Mouse (Mus musculus): ENCODE measurements around the gene Gba. TPM values are rescaled to one million over a fixed set of nuclear protein-coding genes. Genes with fewer than 3 reads are reported as not detected.
"Not testable (repeated sequence)": the region's sequence is repeated elsewhere in the genome, so short reads cannot be mapped to it uniquely, and the experiment has no call there.

The Gba gene
- polyA plus RNA-seq, 1 experiment from 2014 or later: 30.7 TPM

- DNase-seq (ENCODE audit: low spot score) (peak; percentile 64), ATAC-seq (ENCODE audit: insufficient number of reproducible peaks, low FRiP score, low TSS enrichment, low read depth) (no peak)
- Histone ChIP-seq H3K4me2 (ENCODE audit: low read depth, severe bottlenecking) (peak within 1 kb of the TSS; percentile 75), H3K4me1 (ENCODE audit: control insufficient read depth, insufficient read depth, low read length) (peaks cover 7% of the 10 kb centered on the region), H3K27ac (replicated peaks; ENCODE audit: low read depth, low read length) (peak within 1 kb of the TSS; percentile 98), H3K4me3 (ENCODE audit: low read depth, low read length) (peak within 1 kb of the TSS; percentile 73), H3K9me3 (ENCODE audit: control insufficient read depth, low read length) (no peaks in the 10 kb centered on the region), H3K27me3 (ENCODE audit: control insufficient read depth, insufficient read depth, low read length) (no peaks in the 10 kb centered on the region), H3K9ac (ENCODE audit: low read length) (peak within 1 kb of the TSS; percentile 74), H3K36me3 (ENCODE audit: control insufficient read depth, insufficient read depth, low read length) (peaks cover 3% of the 10 kb centered on the region; the same call in 1 of the 2 replicates)
- under 1% methylated on average over 17 of the region's 19 CpGs for WGBS
Measured at GRCm38 (mm10) chr3:89214681-89215411, 12.1 kb downstream of the Gba start, which contains the start of gene Thbs3. Gene Thbs3, plus strand, starts transcription at chr3:89215180.

- 0% methylated on average over 6 of the region's 6 CpGs for whole genome bisulfite sequencing
- peaks cover 7% of the 10 kb centered on the region for H3K4me1 ChIP-seq (ENCODE audit: control insufficient read depth, insufficient read depth, low read length)
Measured at GRCm38 (mm10) chr3:89215853-89216252, 13.1 kb downstream of the Gba start.

DNA sequence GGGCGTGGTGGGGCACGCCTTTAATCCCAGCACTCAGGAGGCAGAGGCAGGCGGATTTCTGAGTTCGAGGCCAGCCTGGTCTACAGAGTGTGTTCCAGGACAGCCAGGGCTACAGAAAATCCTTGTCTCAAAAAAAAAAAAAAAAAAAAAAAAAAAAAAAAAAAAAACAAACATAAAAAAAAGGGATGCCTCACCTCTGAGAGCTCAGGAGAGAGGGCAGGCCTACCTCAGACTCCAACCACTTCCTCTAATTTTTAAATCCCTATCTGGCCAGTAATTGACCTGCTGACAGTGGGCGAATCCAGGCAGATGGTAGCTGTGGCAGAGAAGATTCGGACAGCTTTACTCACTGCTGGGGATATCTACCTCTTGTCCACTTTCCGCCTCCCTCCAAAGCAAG is 13.7 kb downstream of the Gba start:
- 74% methylated on average over 7 of the region's 7 CpGs for whole genome bisulfite sequencing
- not testable (repeated sequence) for H3K36me3 ChIP-seq (ENCODE audit: control insufficient read depth, insufficient read depth, low read length); H3K27me3 ChIP-seq (ENCODE audit: control insufficient read depth, insufficient read depth, low read length); H3K9me3 ChIP-seq (ENCODE audit: control insufficient read depth, low read length); DNase-seq (ENCODE audit: low spot score); H3K27ac ChIP-seq (replicated peaks; ENCODE audit: low read depth, low read length); ATAC-seq (ENCODE audit: insufficient number of reproducible peaks, low FRiP score, low TSS enrichment, low read depth); H3K9ac ChIP-seq (ENCODE audit: low read length); H3K4me1 ChIP-seq (ENCODE audit: control insufficient read depth, insufficient read depth, low read length); H3K4me3 ChIP-seq (ENCODE audit: low read depth, low read length); H3K4me2 ChIP-seq (ENCODE audit: low read depth, severe bottlenecking)

More at GRCm38 (mm10) chr3:89215853-89216252, 13.1 kb downstream of the Gba start:
- H3K36me3 ChIP-seq (ENCODE audit: control insufficient read depth, insufficient read depth, low read length): no peaks in the 10 kb centered on the region; the same call in 1 of the 2 replicates
- H3K27ac ChIP-seq (replicated peaks; ENCODE audit: low read depth, low read length): no peak overlapping the region
- ATAC-seq (ENCODE audit: insufficient number of reproducible peaks, low FRiP score, low TSS enrichment, low read depth) (0 out of 2 replicates have a peak, but pooled peaks have one; percentile 28), DNase-seq (ENCODE audit: low spot score) (peak; percentile 93)
- peak overlapping the region; percentile 73 for H3K4me3 ChIP-seq (ENCODE audit: low read depth, low read length)
- no peaks in the 10 kb centered on the region for H3K27me3 ChIP-seq (ENCODE audit: control insufficient read depth, insufficient read depth, low read length)
- no peaks in the 10 kb centered on the region for H3K9me3 ChIP-seq (ENCODE audit: control insufficient read depth, low read length)
- peak overlapping the region; percentile 69 for H3K9ac ChIP-seq (ENCODE audit: low read length)
- peak overlapping the region; percentile 75 for H3K4me2 ChIP-seq (ENCODE audit: low read depth, severe bottlenecking)

DNA sequence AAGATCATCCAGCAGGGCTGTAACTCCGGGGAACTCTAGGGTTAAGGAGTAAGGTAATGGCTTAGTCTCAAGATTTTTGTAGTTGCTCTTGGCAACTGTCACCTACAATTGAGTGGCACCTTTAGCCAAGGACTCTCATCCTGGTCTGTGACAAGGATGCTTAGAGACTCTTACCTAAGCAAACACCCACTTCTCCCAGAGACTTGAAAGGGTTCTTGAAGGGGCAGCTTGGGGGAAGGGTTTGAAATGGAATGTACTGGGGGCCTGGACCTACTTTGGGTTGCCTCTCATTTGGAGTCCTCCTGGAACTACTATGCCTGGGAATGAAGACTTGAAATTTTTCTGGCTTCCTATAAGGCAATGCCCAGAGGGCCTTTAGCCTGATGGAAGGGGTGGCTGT is 15.5 kb downstream of the Gba start:
- Histone ChIP-seq H3K9me3 (ENCODE audit: control insufficient read depth, low read length) (no peaks in the 10 kb centered on the region), H3K4me3 (ENCODE audit: low read depth, low read length) (no peak overlapping the region), H3K9ac (ENCODE audit: low read length) (no peak overlapping the region), H3K36me3 (ENCODE audit: control insufficient read depth, insufficient read depth, low read length) (no peaks in the 10 kb centered on the region), H3K4me2 (ENCODE audit: low read depth, severe bottlenecking) (no peak overlapping the region), H3K4me1 (ENCODE audit: control insufficient read depth, insufficient read depth, low read length) (peaks cover 7% of the 10 kb centered on the region), H3K27ac (replicated peaks; ENCODE audit: low read depth, low read length) (no peak overlapping the region), H3K27me3 (ENCODE audit: control insufficient read depth, insufficient read depth, low read length) (no peaks in the 10 kb centered on the region)
- no peak for ATAC-seq (ENCODE audit: insufficient number of reproducible peaks, low FRiP score, low TSS enrichment, low read depth)
- 86% methylated on average over 1 of the region's 1 CpGs for WGBS
- no peak for DNase-seq (ENCODE audit: low spot score)

- Histone ChIP-seq H3K27me3 (ENCODE audit: control insufficient read depth, insufficient read depth, low read length) (no peaks in the 10 kb centered on the region), H3K27ac (replicated peaks; ENCODE audit: low read depth, low read length) (no peak overlapping the region), H3K4me3 (ENCODE audit: low read depth, low read length) (no peak overlapping the region), H3K9ac (ENCODE audit: low read length) (0 out of 2 replicates have a peak overlapping the region, but pooled peaks have one; percentile 22), H3K9me3 (ENCODE audit: control insufficient read depth, low read length) (no peaks in the 10 kb centered on the region), H3K36me3 (ENCODE audit: control insufficient read depth, insufficient read depth, low read length) (no peaks in the 10 kb centered on the region; the same call in 1 of the 2 replicates), H3K4me2 (ENCODE audit: low read depth, severe bottlenecking) (no peak overlapping the region), H3K4me1 (ENCODE audit: control insufficient read depth, insufficient read depth, low read length) (peaks cover 7% of the 10 kb centered on the region)
- 37% methylated on average over 8 of the region's 8 CpGs for WGBS
- no peak for DNase-seq (ENCODE audit: low spot score)
- ATAC-seq (ENCODE audit: insufficient number of reproducible peaks, low FRiP score, low TSS enrichment, low read depth): no peak
Measured at GRCm38 (mm10) chr3:89219546-89219945, 16.8 kb downstream of the Gba start.

DNA sequence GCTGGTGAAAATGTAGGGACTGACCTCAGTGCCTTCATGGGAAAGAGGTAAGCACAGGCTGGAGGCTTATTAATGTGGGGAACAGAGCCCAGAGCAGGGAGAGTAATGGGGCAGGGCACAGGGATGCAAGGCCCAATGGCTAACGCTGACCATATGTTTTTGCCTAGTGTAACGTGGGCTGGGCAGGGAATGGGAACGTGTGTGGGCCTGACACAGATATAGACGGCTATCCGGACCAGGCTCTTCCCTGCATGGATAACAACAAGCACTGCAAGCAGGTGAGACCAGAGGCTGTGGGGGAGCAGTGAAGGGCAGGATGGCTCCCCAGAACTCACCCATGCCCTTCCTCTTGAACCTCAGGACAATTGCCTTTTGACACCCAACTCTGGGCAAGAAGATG is 18.4 kb downstream of the Gba start:
- Histone ChIP-seq H3K27ac (replicated peaks; ENCODE audit: low read depth, low read length) (no peak overlapping the region), H3K4me1 (ENCODE audit: control insufficient read depth, insufficient read depth, low read length) (peaks cover 10% of the 10 kb centered on the region), H3K36me3 (ENCODE audit: control insufficient read depth, insufficient read depth, low read length) (no peaks in the 10 kb centered on the region; the same call in 1 of the 2 replicates), H3K27me3 (ENCODE audit: control insufficient read depth, insufficient read depth, low read length) (no peaks in the 10 kb centered on the region), H3K9ac (ENCODE audit: low read length) (0 out of 2 replicates have a peak overlapping the region, but pooled peaks have one; percentile 2), H3K4me3 (ENCODE audit: low read depth, low read length) (no peak overlapping the region), H3K4me2 (ENCODE audit: low read depth, severe bottlenecking) (no peak overlapping the region), H3K9me3 (ENCODE audit: control insufficient read depth, low read length) (no peaks in the 10 kb centered on the region)
- WGBS: 45% methylated on average over 5 of the region's 5 CpGs
- no peak for ATAC-seq (ENCODE audit: insufficient number of reproducible peaks, low FRiP score, low TSS enrichment, low read depth)
- DNase-seq (ENCODE audit: low spot score): no peak

GRCm38 (mm10) chr3:89224796-89225195 is 22.1 kb downstream of the Gba start:
- peaks cover 24% of the 10 kb centered on the region for H3K4me1 ChIP-seq (ENCODE audit: control insufficient read depth, insufficient read depth, low read length)
- H3K9me3 ChIP-seq (ENCODE audit: control insufficient read depth, low read length): no peaks in the 10 kb centered on the region
- no peaks in the 10 kb centered on the region; the same call in 1 of the 2 replicates for H3K36me3 ChIP-seq (ENCODE audit: control insufficient read depth, insufficient read depth, low read length)
- WGBS: 84% methylated on average over 11 of the region's 11 CpGs
- no peaks in the 10 kb centered on the region for H3K27me3 ChIP-seq (ENCODE audit: control insufficient read depth, insufficient read depth, low read length)
- H3K27ac ChIP-seq (replicated peaks; ENCODE audit: low read depth, low read length): no peak overlapping the region
- no peak overlapping the region for H3K4me3 ChIP-seq (ENCODE audit: low read depth, low read length)
- no peak overlapping the region for H3K4me2 ChIP-seq (ENCODE audit: low read depth, severe bottlenecking)
- no peak for ATAC-seq (ENCODE audit: insufficient number of reproducible peaks, low FRiP score, low TSS enrichment, low read depth)
- DNase-seq (ENCODE audit: low spot score): no peak
- H3K9ac ChIP-seq (ENCODE audit: low read length): no peak overlapping the region

DNA sequence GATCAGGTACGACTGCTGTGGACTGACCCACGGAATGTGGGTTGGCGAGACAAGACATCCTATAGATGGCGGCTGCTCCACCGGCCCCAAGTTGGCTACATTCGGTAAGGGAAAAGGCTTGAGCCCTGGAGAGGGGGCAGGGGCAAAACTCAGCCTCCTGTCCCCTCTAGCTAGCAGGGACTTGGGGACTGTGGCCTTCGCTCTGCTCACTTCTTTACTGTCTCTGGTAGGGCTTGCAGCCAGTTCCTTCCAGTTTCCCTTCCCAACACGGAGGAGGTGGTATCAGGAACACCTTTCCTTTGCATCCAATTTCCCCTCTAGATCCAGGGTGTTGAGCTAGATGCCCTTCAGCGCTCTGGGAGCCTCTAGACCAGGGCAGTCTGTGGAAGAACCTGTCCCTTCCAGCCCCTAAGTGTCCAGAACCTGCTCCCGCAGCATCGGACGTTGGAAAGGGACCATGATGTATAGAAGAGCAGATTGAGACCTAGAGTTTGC is 22.6 kb downstream of the Gba start:
- WGBS: 65% methylated on average over 12 of the region's 12 CpGs

More for the DNA sequence above, 22.6 kb downstream of the Gba start:
- Histone ChIP-seq H3K4me2 (ENCODE audit: low read depth, severe bottlenecking) (peak overlapping the region; percentile 92; the same call in 1 of the 2 replicates), H3K4me3 (ENCODE audit: low read depth, low read length) (peak overlapping the region; percentile 44; the same call in 1 of the 2 replicates), H3K9me3 (ENCODE audit: control insufficient read depth, low read length) (no peaks in the 10 kb centered on the region), H3K9ac (ENCODE audit: low read length) (peak overlapping the region; percentile 27; the same call in 1 of the 2 replicates), H3K36me3 (ENCODE audit: control insufficient read depth, insufficient read depth, low read length) (no peaks in the 10 kb centered on the region; the same call in 1 of the 2 replicates), H3K27ac (replicated peaks; ENCODE audit: low read depth, low read length) (0 out of 2 replicates have a peak overlapping the region, but pooled peaks have one; percentile 21), H3K4me1 (ENCODE audit: control insufficient read depth, insufficient read depth, low read length) (peaks cover 24% of the 10 kb centered on the region), H3K27me3 (ENCODE audit: control insufficient read depth, insufficient read depth, low read length) (0 out of 2 replicates have a peak, but pooled peaks cover 2% of the 10 kb centered on the region)
- ATAC-seq (ENCODE audit: insufficient number of reproducible peaks, low FRiP score, low TSS enrichment, low read depth): no peak
- DNase-seq (ENCODE audit: low spot score): no peak
